Mouse (Mus musculus) megakaryocyte, adult 5-6 weeks (primary cell): ENCODE measurements around the gene Tspan7. TPM values are rescaled to one million over a fixed set of nuclear protein-coding genes. Genes with fewer than 3 reads are reported as not detected.

Experiments
- ATAC-seq: 2 replicates; pipeline ENCODE4 v1.8.0; 2016; ENCODE audit warnings: mild to moderate bottlenecking, inconsistent platforms; ENCODE audit not compliant: poor library complexity, severe bottlenecking
- total RNA-seq, 2 experiments: library from RNA; stranded (forward) in 1 of 2; stranded (reverse) in 1 of 2; fragments of 153-499, 151-499 nt in 1 of 2; fragments of 221-1000, 200-1000 nt in 1 of 2; gene quantifications; 2 replicates each; pipeline versions ENCODE4 v1.2.3 to v1.2.4; 2015 to 2017

Tspan7 gene
- total RNA-seq, 2 experiments from 2014 or later, result not detected

- ATAC-seq, result no peak
Measured at GRCm38 (mm10) chrX:10546840-10547239, 61.9 kb downstream of the Tspan7 start.

GRCm38 (mm10) chrX:10549708-10550107 lies 64.8 kb downstream of the Tspan7 start:
- no peak for ATAC-seq

- ATAC-seq, result no peak
Measured at GRCm38 (mm10) chrX:10556899-10557298, 71.9 kb downstream of the Tspan7 start.

GRCm38 (mm10) chrX:10557596-10557995 lies 72.6 kb downstream of the Tspan7 start:
- ATAC-seq, result no peak

- no peak for ATAC-seq
Measured at GRCm38 (mm10) chrX:10558625-10559024, 73.7 kb downstream of the Tspan7 start.

DNA sequence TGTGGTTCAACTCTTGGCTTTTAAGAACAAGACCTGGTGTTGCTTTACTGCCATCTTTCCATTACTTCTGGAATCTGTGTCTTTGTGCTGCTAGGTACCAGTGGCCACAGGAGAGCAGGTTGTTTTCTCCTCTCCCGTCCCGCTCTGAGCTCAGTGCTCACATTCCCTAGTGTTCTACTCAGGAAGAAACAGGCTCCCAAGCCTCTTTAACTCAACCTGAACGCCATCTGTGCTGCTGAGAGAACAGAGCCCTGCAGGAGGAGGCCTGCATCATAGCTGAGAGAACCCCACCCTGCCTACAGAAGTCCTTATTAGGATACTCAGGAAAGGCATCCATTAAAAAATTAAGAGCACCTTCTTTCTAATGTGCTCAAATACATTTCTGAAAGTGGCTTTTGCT lies 80.9 kb downstream of the Tspan7 start:
- no peak for ATAC-seq

DNA sequence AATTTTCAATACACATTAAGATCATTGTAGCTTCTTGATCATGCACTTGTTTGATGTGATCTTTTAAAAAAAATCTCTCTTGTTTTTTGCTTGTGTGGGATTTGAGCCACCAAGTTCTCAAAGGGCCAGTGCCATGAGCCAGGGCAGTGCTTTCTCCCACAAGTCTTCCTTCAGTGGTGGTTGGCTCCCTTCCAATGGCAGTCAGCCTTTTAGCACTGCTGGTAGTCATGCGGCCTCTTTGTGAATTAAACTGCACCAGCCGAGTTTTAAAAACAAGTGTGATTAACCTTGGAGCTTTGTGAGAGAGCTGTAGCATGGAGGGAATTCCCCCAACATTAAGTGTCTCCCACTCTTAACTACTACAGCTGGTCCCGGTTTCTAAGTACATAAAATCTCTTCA lies 89.6 kb downstream of the Tspan7 start:
- ATAC-seq, result no peak

DNA sequence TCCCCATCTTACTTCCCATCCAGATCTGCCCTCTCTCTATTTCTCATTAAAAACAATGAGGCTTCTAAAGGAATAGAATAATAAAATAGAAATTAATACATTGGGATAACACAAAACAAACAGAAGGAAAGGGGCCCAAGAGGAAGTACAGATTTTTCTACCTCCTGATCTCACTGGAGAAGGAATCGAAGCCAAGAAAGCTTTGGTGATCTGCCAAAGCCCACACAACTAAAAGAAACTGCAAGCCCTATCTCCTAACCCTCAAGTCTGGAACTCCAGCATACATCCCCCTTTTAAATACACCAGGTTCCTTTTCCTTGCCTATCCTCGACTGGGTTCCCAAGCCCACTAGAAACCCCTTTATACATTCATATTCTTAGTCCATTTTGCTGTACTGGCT lies 90.4 kb downstream of the Tspan7 start:
- no peak for ATAC-seq

DNA sequence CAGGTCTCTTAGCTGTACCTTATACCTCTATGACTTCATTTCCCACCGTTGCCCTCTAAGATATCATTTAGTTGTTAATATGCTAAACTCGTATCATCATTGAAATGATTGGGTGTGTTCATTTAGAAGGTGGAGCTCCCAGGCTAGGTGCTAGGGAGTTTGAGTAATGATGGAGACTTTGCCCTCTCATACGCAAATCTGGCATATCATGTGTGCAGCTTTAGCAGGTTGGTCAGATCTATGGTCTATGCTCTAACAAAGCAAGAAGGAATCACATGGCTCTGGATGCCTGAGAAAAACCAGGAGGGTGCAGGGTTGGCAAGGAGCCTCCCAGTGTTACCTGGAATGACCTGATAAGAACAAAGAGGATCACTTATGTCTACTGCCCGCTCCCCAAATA lies 91.4 kb downstream of the Tspan7 start:
- ATAC-seq, result no peak

DNA sequence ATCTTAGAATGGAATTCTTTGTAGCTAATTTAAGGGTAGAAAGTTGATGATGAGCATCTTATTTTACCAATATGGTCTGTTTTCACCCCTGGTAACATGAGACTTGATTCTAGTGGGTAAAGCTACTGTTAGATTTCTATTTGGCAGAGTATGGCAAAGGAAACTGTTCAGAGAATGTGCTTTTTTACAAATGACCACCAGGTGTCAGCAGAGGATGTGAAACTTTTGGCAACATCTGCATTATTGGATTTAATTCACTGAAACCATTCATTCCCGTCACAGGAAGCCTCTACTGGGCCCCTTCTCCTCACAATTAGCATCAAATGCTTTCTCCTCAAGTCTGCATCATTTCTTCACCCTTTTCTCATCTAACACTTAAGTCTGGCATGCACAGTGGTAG lies 92.4 kb downstream of the Tspan7 start:
- ATAC-seq, result no peak

DNA sequence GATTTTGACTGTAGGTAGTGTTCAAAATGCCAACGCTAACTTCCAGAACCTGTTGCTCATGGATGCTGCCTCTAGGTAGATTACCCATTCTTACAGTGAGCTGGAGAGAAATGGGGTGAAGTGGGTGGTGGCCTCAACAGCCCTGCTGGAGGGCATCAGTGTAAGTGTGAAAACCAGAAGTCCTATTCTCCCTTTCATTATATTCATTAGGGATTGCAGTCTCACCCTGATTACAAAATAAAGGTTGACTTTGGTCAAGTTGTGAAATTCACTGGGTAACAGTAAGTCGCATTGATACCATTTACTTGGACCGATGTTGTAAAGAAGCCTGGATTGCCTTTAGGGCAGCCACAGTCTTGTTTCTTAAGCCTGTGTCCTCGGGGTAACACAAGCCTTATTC lies 97.8 kb downstream of the Tspan7 start:
- peak; percentile 54 for ATAC-seq

GRCm38 (mm10) chrX:10592244-10592643 lies 107.3 kb downstream of the Tspan7 start:
- ATAC-seq, result no peak

DNA sequence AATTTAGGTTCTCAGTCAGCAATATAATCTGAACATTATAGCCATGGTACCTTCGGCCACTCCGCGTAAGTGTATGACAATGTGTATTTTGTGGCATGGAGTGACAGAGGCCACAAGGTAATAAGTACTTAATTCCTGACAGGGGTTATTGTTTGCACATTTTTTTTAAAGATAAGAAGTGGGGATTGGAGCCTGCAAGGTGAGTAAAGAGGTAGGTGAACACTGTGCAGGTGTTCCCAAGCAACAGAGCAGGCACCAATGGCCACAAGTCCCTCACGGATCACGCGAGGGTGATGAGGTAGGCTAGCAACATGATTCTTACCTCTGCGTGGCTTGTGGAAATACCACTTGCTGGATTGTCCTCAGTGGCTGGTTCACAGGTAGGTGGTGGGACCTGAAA lies 108.6 kb downstream of the Tspan7 start:
- no peak for ATAC-seq

- no peak for ATAC-seq
Measured at GRCm38 (mm10) chrX:10617119-10617518, 132.2 kb downstream of the Tspan7 start.

- no peak for ATAC-seq
Measured at GRCm38 (mm10) chrX:10641062-10641461, 156.1 kb downstream of the Tspan7 start.

Other genes with a start within 250 kb of the Tspan7 start
- gene Otc, start 232.9 kb upstream of the Tspan7 start, total RNA-seq (2015), result not detected in 2 replicates
- gene Otc, start 232.9 kb upstream of the Tspan7 start, total RNA-seq (2017), result not detected in 2 replicates
- gene Mid1ip1, start 229.9 kb downstream of the Tspan7 start, total RNA-seq (2015), result 31.2 and 31.9 TPM in 2 replicates
- gene Mid1ip1, start 229.9 kb downstream of the Tspan7 start, total RNA-seq (2017), result 97.0 and 110 TPM in 2 replicates